Mouse (Mus musculus) mature B cell (primary cell): ENCODE measurements around the gene Tgif1.

ENCODE experiments used
- in situ Hi-C: fragments of 300-500 bp; cut with MboI; formaldehyde crosslinking; loops from 2 replicates; pipeline ENCODE4 v1.14.3; 2019

Tgif1 gene

DNA sequence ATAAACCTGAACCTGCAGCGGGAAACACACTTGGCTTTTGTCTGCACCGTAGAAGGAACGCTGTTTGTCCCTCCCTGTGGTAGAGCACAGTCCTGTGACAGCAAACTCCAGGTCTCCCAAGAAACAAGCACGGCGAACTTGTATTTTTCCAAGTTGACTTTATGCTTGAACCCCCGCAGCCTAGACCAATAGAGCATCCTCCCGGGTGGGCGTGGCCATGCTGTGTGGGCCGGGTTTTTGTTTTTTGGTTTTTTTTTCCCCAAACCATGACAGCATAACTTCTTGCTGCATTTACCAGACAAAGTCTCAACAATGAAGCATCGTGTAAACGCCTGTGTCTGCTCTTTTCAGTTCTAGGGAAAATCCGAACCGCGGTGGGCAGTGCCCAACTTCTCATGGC, 44.5 kb downstream of the Tgif1 start:
- in situ Hi-C loops, result no loop called here

DNA sequence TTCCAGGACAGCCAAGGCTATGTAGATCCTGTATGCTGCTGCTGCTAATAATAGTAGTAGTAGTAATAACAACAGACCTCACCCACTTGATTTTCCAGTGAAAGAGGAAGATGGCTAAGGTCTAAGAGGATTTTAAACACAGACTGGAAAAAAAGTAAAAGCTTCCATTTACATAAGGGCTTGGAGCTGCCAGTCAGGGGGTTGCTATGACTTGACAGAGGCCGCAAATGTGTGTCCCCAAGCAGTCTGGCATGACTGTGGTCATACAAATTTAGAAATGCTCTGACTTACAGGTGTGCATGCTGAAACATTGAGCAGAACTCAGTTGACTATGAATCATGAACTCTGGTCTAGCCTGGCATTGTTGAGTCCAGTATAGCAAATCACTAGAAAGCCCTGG, 45.5 kb downstream of the Tgif1 start:
- in situ Hi-C loops, result no loop called here

DNA sequence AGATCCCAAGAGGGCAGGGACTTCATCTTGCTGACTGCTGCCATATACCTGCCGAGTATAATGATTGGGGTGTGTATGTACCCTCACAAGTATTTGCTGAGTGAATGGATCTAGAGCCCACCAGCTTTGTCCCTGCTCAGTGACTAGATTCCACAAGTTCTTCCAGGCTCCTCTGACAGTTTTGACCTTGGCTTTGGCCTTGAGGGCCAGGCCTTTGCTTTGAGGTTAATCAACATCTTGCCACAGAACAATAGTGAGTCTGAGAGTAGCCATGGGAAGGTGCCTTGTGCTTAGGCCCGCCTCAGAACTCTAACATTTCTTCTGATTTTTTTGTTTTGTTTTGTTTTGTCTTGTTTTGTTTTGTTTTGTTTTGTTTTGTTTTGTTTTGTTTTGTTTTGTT, 46.7 kb downstream of the Tgif1 start:
- in situ Hi-C loops, result no loop called here

DNA sequence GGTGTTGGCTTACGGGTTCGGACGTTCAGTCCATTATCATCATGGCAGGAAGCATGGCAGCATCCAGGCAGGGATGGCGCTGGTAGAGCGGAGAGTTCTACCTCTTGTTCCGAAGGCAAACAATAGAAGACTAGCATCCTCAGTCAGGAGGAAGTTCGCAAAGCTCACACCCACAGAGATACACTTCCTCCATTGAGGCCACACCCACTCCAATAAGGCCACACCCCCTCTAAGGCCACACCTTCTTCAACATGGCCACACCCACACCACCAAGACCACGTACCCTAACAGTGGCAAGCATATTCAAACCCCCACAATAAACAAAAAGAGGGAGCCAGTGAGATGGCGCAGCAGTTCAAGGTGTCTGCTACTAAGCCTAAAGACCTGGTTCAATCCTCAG, 47.5 kb downstream of the Tgif1 start:
- in situ Hi-C loops, result no loop called here

DNA sequence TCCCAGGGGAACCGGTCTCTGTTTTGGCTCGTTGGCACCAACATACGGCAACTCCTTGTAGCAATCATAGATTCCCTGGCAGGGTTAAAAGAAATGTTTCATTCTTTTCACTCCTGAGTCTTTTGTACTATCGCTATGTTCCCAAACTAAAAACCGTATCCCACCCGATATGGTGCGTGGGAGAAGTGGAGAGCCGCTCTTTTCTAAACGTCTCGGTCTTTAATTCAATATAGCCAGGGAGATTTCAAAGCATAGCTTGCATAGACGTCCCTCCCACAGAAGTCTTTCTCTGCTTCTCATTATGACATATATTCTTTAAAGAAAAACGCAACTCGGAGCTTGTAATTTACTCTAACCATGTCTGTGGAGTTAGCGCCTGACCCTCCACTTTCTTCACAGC, 51.3 kb downstream of the Tgif1 start:
- in situ Hi-C loops, result no loop called here

DNA sequence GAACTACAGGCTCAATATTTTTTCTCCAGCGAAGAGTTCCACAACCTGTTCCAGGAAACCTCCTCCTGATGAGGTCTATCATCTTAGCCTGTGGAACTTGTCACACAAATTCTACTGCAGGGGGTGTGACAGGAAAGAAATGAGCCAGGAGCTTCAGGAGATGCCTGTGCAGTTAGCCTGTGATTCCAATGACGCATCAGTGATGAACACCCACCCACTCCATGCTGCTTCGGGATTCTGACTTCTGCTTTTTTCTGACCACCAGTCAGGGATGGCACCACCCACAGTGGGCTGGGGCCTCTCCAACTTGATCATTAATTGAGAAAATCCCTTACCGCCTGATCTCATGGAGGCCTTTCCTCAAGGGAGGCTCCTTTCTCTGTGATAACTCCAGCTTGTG, 54.1 kb downstream of the Tgif1 start:
- in situ Hi-C loops, result no loop called here

DNA sequence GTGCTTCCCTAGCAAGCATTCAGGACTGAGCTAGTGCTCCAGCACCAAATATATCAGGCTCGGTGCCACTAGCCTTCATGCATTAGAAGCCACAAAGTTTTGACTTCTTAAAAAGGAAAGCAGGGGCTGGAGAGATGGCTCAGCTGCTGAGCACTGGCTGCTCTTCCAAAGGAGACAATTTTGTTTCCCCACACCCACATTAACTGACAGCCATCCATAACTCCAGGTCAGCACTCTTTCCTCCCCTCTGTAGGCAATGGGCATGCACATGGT, 55.6 kb downstream of the Tgif1 start:
- in situ Hi-C loops, result no loop called here

DNA sequence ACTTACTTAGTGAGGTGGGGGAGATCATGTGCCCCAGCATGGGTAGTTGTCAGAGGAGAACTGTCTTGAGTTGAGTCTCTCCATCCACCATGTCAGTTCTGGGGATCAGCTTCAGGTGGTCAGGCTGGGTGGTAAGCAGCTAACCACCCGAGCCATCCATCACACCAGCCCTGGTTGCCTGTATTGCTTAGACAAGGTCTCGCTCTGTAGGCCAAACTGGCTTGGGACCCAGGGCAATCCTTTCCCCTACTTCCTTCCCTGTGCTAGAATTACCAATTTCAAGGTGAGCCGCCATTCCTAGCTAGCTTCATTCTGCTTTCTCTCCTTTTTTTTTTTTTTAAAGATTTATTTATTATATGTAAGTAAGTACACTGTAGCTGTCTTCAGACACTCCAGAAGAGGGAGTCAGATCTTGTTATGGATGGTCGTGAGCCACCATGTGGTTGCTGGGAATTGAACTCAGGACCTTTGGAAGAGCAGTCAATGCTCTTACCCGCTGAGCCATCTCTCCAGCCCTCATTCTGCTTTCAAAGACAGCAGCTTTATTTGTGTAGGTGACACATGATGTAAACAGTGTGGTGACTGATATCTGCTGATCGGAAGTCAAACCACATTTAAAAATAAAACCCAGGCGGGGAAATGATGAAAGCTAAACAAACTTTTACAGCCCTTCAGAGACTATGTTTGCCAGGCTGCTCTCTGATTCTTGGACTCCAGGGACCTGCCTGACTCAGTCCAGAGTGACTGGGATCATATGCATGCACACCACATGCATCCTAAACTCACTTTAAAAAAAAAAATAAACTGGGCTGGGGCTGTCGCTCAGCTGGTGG, 56.2 kb downstream of the Tgif1 start:
- in situ Hi-C loops, result no loop called here

DNA sequence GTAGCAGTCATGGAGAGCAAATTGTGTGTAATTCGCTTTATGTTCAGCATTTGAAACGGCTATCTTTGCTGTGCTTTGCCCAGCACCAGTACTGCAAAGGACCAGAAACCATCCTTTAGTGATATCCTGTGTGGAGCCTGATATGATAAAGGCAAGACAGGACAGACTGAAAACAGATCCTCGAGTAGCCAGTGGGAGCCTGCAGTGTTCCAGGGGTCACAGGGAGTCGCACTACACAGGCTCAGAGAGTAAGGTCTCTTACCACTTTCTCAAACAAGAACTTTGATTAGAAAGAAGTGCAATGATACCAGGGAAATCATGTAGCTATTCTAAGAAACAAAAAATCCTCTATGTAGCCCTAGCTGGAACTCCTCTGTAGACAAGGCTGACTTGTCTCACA, 58.1 kb downstream of the Tgif1 start:
- in situ Hi-C loops, result no loop called here

DNA sequence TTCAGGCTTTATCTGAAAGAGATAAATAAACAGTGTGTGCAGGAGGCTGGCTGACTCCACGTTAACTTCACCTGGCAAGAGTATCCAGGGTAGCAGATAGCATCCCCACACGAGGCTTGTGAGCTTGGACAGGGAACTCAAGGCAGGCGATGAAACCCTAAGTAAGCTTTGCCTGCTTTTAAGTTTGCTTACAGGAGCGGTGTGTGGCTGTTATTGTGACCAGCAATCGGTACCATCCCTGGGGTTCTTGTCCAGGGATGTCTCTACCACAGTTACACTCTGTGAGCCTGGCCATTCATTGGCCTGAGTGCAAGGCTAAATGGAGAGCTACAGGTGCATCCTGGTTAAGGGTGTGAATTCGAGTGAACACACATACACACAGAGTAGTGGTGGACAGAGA, 58.6 kb downstream of the Tgif1 start:
- in situ Hi-C loops, result no loop called here

DNA sequence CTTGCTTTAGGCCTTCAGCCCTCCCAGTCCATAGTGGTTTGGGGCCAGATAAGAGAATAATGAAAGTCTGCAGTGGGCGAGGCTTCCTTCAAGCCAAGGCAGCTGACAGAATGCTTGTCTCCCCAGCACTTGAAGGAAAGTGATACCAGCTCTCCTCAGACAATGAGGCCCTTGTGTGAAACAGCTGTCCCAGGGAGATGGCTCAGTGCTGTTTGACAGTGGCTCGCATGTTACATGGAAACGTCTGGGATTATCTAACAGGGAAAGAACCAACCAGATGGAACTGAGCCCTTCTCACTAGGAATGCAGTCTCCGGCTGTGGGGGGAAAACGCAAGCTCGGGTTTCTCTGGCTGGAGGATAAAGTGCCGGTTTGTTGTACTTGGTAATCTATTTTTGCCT, 59.1 kb downstream of the Tgif1 start:
- in situ Hi-C loops, result no loop called here
